Mouse (Mus musculus) urinary bladder, adult 2 months (tissue): ENCODE results near the gene Ptchd4. TPM values are rescaled to one million over a fixed set of nuclear protein-coding genes. Genes with fewer than 3 reads are reported as not detected.

Experiments
- DNase-seq: peaks from one replicate; pipeline ENCODE4 v3.0.0; 2022; ENCODE audit warnings: low spot score
- polyA plus RNA-seq: library from polyadenylated mRNA; depleted of rRNA; stranded (reverse); fragments of >200 nt; gene quantifications from 2 replicates; pipeline ENCODE4 v1.2.3, GENCODE M21; 2012; rRNA removed

Ptchd4 gene
- 0.03 TPM in 2 replicates for polyA plus RNA-seq

GRCm38 (mm10) chr17:42315669-42316611 is at the start of gene Ptchd4:
Gene Ptchd4 (plus strand): TSS chr17:42315947.
- DNase-seq: no peak

- DNase-seq: no peak
These were observed 38.9 kb upstream of the Ptchd4 start for GRCm38 (mm10) chr17:42276861-42277260.

- no peak for DNase-seq
These were observed 31.4 kb upstream of the Ptchd4 start for GRCm38 (mm10) chr17:42284391-42284790.

GRCm38 (mm10) chr17:42286255-42286654 is 29.5 kb upstream of the Ptchd4 start:
- DNase-seq: no peak

- DNase-seq: no peak
These were observed 25.4 kb upstream of the Ptchd4 start for GRCm38 (mm10) chr17:42290341-42290740.

GRCm38 (mm10) chr17:42291793-42292192 is 24.0 kb upstream of the Ptchd4 start:
- no peak for DNase-seq

GRCm38 (mm10) chr17:42297986-42298385 is 17.8 kb upstream of the Ptchd4 start:
- no peak for DNase-seq

- DNase-seq: no peak
These were observed 16.1 kb upstream of the Ptchd4 start for GRCm38 (mm10) chr17:42299681-42300080.

GRCm38 (mm10) chr17:42303062-42303577 is 12.6 kb upstream of the Ptchd4 start:
- no peak for DNase-seq

- DNase-seq: no peak
These were observed 11.5 kb upstream of the Ptchd4 start for GRCm38 (mm10) chr17:42304262-42304661.

- no peak for DNase-seq
These were observed 8.7 kb upstream of the Ptchd4 start for GRCm38 (mm10) chr17:42307001-42307400.

GRCm38 (mm10) chr17:42310136-42310535 is 5.6 kb upstream of the Ptchd4 start:
- no peak for DNase-seq

GRCm38 (mm10) chr17:42316612-42316982 is 850 bp downstream of the Ptchd4 start:
- no peak for DNase-seq

GRCm38 (mm10) chr17:42335787-42336186 is 20.0 kb downstream of the Ptchd4 start:
- DNase-seq: no peak

GRCm38 (mm10) chr17:42336571-42336970 is 20.8 kb downstream of the Ptchd4 start:
- no peak for DNase-seq

GRCm38 (mm10) chr17:42346027-42346426 is 30.3 kb downstream of the Ptchd4 start:
- DNase-seq: no peak

- no peak for DNase-seq
These were observed 42.7 kb downstream of the Ptchd4 start for GRCm38 (mm10) chr17:42358481-42358880.

GRCm38 (mm10) chr17:42363085-42363710 is 47.5 kb downstream of the Ptchd4 start:
- no peak for DNase-seq

- no peak for DNase-seq
These were observed 49.0 kb downstream of the Ptchd4 start for GRCm38 (mm10) chr17:42364716-42365115.

- DNase-seq: no peak
These were observed 59.1 kb downstream of the Ptchd4 start for GRCm38 (mm10) chr17:42374881-42375280.

GRCm38 (mm10) chr17:42393086-42393485 is 77.3 kb downstream of the Ptchd4 start:
- no peak for DNase-seq

GRCm38 (mm10) chr17:42395299-42395698 is 79.6 kb downstream of the Ptchd4 start:
- DNase-seq: no peak

GRCm38 (mm10) chr17:42418449-42418848 is 102.7 kb downstream of the Ptchd4 start:
- no peak for DNase-seq
